Mouse (Mus musculus) ES-Bruce4 (cell line): Measurements from ENCODE around the gene Mvk. TPM values are rescaled to one million over a fixed set of nuclear protein-coding genes. Genes with fewer than 3 reads are reported as not detected.

Experiments
- H3K27ac ChIP-seq: 2 replicates; pipeline ENCODE4 v1.5.1; 2012; ENCODE audit warnings: low read length, inconsistent platforms; ENCODE audit not compliant: insufficient read depth
- H3K27me3 ChIP-seq: 2 replicates; pipeline ENCODE4 v1.6.1; 2012; ENCODE audit warnings: mild to moderate bottlenecking, low read length, inconsistent platforms; ENCODE audit not compliant: control insufficient read depth, poor library complexity, insufficient read depth, severe bottlenecking
- H3K36me3 ChIP-seq: 2 replicates; pipeline ENCODE4 v1.6.1; 2012; ENCODE audit warnings: inconsistent platforms, mild to moderate bottlenecking, low read length, moderate library complexity; ENCODE audit not compliant: control insufficient read depth, poor library complexity, insufficient read depth, severe bottlenecking
- H3K4me1 ChIP-seq: one replicate; pipeline ENCODE4 v1.8.1; 2011; ENCODE audit warnings: low read length; ENCODE audit not compliant: control insufficient read depth, insufficient read depth
- H3K4me3 ChIP-seq: 2 replicates; pipeline ENCODE4 v1.5.1; 2011; ENCODE audit warnings: low read depth, mild to moderate bottlenecking, low read length
- H3K9ac ChIP-seq: 2 replicates; pipeline ENCODE4 v1.6.1; 2012; ENCODE audit warnings: low read depth, mild to moderate bottlenecking, inconsistent platforms; ENCODE audit not compliant: poor library complexity, severe bottlenecking
- H3K9me3 ChIP-seq: replicated peaks from 2 replicates; pipeline ENCODE4 v1.6.1; 2012; ENCODE audit warnings: mild to moderate bottlenecking, low read length, inconsistent platforms; ENCODE audit not compliant: control insufficient read depth, poor library complexity, insufficient read depth, severe bottlenecking
- CTCF ChIP-seq: IDR thresholded peaks from one replicate; pipeline ENCODE4 v1.8.1; 2011; ENCODE audit warnings: low read depth, low read length
- EP300 ChIP-seq: IDR thresholded peaks from 2 replicates; pipeline ENCODE4 v1.6.1; 2011; ENCODE audit warnings: low read depth, low read length; ENCODE audit not compliant: insufficient read depth
- POLR2A ChIP-seq: IDR thresholded peaks from one replicate; pipeline ENCODE4 v1.8.1; 2011; ENCODE audit warnings: low read length; ENCODE audit not compliant: insufficient read depth
- polyA plus RNA-seq: library from polyadenylated mRNA; stranded (reverse); fragments of >200 nt; gene quantifications from 2 replicates; pipeline ENCODE4 v1.2.4, GENCODE M21; 2011; ENCODE audit warnings: low read depth; ENCODE audit not compliant: missing spikeins, insufficient read depth, insufficient read length

Mvk gene
- polyA plus RNA-seq, 1 experiment: 16.7 TPM

DNA sequence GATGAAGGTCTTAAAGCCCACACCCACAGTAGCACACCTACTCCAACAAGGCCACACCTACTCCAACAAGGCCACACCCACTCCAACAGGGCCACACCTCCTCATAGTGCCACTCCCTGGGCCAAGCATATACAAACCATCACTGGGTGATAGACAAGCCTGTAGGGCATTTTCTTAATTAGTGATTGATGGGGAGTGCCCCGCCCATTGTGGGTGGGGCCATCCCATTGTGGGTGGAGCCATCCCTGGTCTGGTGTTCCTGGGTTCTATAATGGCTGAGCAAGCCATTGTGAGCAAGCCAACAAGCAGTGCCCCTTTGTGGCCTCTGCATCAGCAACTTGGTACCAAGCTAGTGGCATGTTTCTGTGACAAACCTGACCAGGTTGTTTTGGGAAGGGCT is 50.7 kb downstream of the Mvk start:
- TF ChIP-seq EP300 (no peak), CTCF (no peak), POLR2A (no peak)
- Histone ChIP-seq H3K9ac (no peak overlapping the region), H3K27me3 (no peaks in the 10 kb centered on the region), H3K36me3 (no peaks in the 10 kb centered on the region), H3K4me1 (no peaks in the 10 kb centered on the region), H3K4me3 (no peak overlapping the region), H3K27ac (no peak overlapping the region), H3K9me3 (no peaks in the 10 kb centered on the region)

DNA sequence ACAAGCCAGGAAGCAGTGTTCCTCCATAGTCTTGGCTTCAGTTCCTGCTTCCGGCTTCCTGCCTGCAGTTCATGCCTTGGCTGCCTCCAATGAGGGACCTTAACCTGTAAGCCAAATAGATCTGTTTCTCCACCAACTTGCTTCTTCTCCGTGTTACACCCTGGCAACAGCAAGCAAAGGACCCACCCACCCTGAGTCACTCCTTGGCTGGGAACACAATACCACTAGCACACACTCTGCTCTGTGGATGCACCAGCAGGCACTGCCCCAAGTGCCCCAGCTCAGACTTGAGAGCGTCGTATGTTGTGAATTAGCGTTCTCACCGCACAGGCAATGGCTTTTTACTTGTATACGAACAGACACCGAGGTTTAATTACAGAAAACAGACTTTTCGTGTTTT is 57.2 kb downstream of the Mvk start:
- Histone ChIP-seq H3K9ac (no peak overlapping the region), H3K36me3 (no peaks in the 10 kb centered on the region), H3K4me1 (no peaks in the 10 kb centered on the region), H3K4me3 (no peak overlapping the region), H3K9me3 (no peaks in the 10 kb centered on the region), H3K27me3 (no peaks in the 10 kb centered on the region), H3K27ac (no peak overlapping the region)
- no peak for TF ChIP-seq CTCF
- TF ChIP-seq EP300: no peak
- TF ChIP-seq POLR2A: no peak

GRCm38 (mm10) chr5:114504826-114505225 is 60.8 kb downstream of the Mvk start:
- no peak for TF ChIP-seq EP300
- no peak for TF ChIP-seq CTCF
- TF ChIP-seq POLR2A: no peak
- Histone ChIP-seq H3K4me3 (no peak overlapping the region), H3K9me3 (no peaks in the 10 kb centered on the region), H3K4me1 (no peaks in the 10 kb centered on the region), H3K27me3 (no peaks in the 10 kb centered on the region), H3K36me3 (no peaks in the 10 kb centered on the region), H3K9ac (no peak overlapping the region), H3K27ac (no peak overlapping the region)

- Histone ChIP-seq H3K9ac (no peak overlapping the region), H3K27me3 (no peaks in the 10 kb centered on the region), H3K9me3 (no peaks in the 10 kb centered on the region), H3K4me3 (no peak overlapping the region), H3K27ac (no peak overlapping the region), H3K4me1 (no peaks in the 10 kb centered on the region), H3K36me3 (no peaks in the 10 kb centered on the region)
- TF ChIP-seq CTCF (no peak), POLR2A (no peak), EP300 (no peak)
Observed at GRCm38 (mm10) chr5:114505260-114506085, 61.4 kb downstream of the Mvk start.

GRCm38 (mm10) chr5:114507394-114507793 is 63.3 kb downstream of the Mvk start:
- no peak overlapping the region for H3K4me3 ChIP-seq
- no peaks in the 10 kb centered on the region for H3K36me3 ChIP-seq
- H3K4me1 ChIP-seq: no peaks in the 10 kb centered on the region
- no peak overlapping the region for H3K27ac ChIP-seq
- no peaks in the 10 kb centered on the region for H3K9me3 ChIP-seq
- H3K27me3 ChIP-seq: no peaks in the 10 kb centered on the region
- no peak overlapping the region for H3K9ac ChIP-seq
- TF ChIP-seq POLR2A (no peak), EP300 (no peak), CTCF (no peak)

GRCm38 (mm10) chr5:114507964-114508363 is 63.9 kb downstream of the Mvk start:
- Histone ChIP-seq H3K4me1 (no peaks in the 10 kb centered on the region), H3K9me3 (no peaks in the 10 kb centered on the region), H3K4me3 (no peak overlapping the region), H3K9ac (no peak overlapping the region), H3K36me3 (no peaks in the 10 kb centered on the region), H3K27ac (no peak overlapping the region), H3K27me3 (no peaks in the 10 kb centered on the region)
- TF ChIP-seq POLR2A (no peak), CTCF (no peak), EP300 (no peak)
